Comparison of ENCODE assay signal across 9 mouse cellular contexts in the genomic region with DNA sequence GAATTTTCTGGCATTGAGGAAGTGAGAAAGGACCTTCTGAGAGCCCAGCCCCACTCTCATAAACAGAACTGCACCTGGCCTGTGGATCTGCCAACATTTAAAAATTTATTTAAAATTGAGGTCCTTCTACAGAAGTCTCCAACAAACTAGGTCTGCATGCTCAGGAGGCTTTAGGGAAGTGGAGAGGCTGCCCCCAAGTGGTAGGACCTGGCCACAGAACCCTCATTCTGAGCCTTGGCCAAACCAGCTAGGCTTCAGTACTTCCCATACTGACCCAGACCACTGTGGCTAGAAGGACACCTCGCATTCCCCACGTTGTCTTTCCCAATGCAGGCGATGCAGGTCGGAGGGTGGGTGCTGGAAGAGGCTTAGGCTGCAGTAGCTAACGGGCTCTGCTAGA. TPM values are rescaled to one million over a fixed set of nuclear protein-coding genes. Genes with fewer than 3 reads are reported as not detected.
A peak's percentile ranks its signal among the peaks of the same experiment; 100 is the strongest.
DNase-seq lines count a peak whose midpoint lies in the region; ATAC-seq and TF ChIP-seq lines count a peak whose summit lies in the region.
"Had no signal": no experiment of that assay in that cellular context is flagged by ENCODE, and none has a peak within 500 bp of the region (broad histone marks: within the 10 kb centered on the region; RNA-seq: fewer than 3 reads in every experiment).

No protein-coding gene starts in this region.

- no peak overlapping the region for H3K9ac ChIP-seq in embryonic facial prominence, embryonic 14.5 days (ENCODE audit: low read depth, low read length)
- H3K9ac ChIP-seq in hindbrain, postnatal 0 days (replicated peaks; ENCODE audit: low read length), result no peak overlapping the region
- H3K9ac ChIP-seq: neural tube, embryonic 13.5 days had no signal

- H3K4me1 ChIP-seq in embryonic facial prominence, embryonic 14.5 days (ENCODE audit: control insufficient read depth, insufficient read depth, low read length), result no peaks in the 10 kb centered on the region
- H3K4me1 ChIP-seq in hindbrain, postnatal 0 days (ENCODE audit: insufficient read depth, low read length), result no peaks in the 10 kb centered on the region; the same call in 1 of the 2 replicates
- H3K4me1 ChIP-seq in limb, embryonic 10.5 days, result no peaks in the 10 kb centered on the region

- WGBS in embryonic facial prominence, embryonic 14.5 days, result 43% methylated on average over 5 of the region's 5 CpGs
- WGBS in hindbrain, postnatal 0 days, result 26% methylated on average over 5 of the region's 5 CpGs
- WGBS in limb, embryonic 10.5 days, result 36% methylated on average over 5 of the region's 5 CpGs

- TF ChIP-seq CTCF in hindbrain, postnatal 0 days (IDR thresholded peaks at IDR 0.05; ENCODE audit: low read depth), result peak; percentile 71

- no peak overlapping the region for H3K27ac ChIP-seq in embryonic facial prominence, embryonic 14.5 days (replicated peaks; ENCODE audit: low read depth, low read length)
- H3K27ac ChIP-seq in hindbrain, postnatal 0 days, result no peak overlapping the region
- H3K27ac ChIP-seq in limb, embryonic 10.5 days, result no peak overlapping the region
- H3K27ac ChIP-seq: neural tube, embryonic 13.5 days had no signal

- no peaks in the 10 kb centered on the region for H3K36me3 ChIP-seq in embryonic facial prominence, embryonic 14.5 days (ENCODE audit: control insufficient read depth, insufficient read depth, low read length)
- no peaks in the 10 kb centered on the region for H3K36me3 ChIP-seq in hindbrain, postnatal 0 days (ENCODE audit: insufficient read depth, low read length)
- H3K36me3 ChIP-seq in limb, embryonic 10.5 days, result no peaks in the 10 kb centered on the region
- H3K36me3 ChIP-seq: neural tube, embryonic 13.5 days had no signal

- DNase-seq in ovary, postnatal 36 days (ENCODE audit: low spot score), result peak; percentile 65
- DNase-seq in ovary, postnatal 10 days (ENCODE audit: low spot score), result no peak
- peak; percentile 72 for DNase-seq in adrenal gland, postnatal 14 days
- DNase-seq in embryonic facial prominence, embryonic 14.5 days (ENCODE audit: low spot score), result peak; percentile 75
- DNase-seq in hindbrain, postnatal 0 days (ENCODE audit: low spot score), result peak; percentile 75
- DNase-seq in limb, embryonic 10.5 days (ENCODE audit: low spot score), result peak; percentile 53
- peak; percentile 75 for DNase-seq in retina, embryonic 14.5 days (ENCODE audit: low spot score)

- no peak overlapping the region for H3K4me2 ChIP-seq in embryonic facial prominence, embryonic 14.5 days (ENCODE audit: low read depth, low read length)
- no peak overlapping the region for H3K4me2 ChIP-seq in hindbrain, postnatal 0 days (ENCODE audit: low read depth, low read length)
- H3K4me2 ChIP-seq: neural tube, embryonic 13.5 days had no signal

- no peaks in the 10 kb centered on the region for H3K27me3 ChIP-seq in embryonic facial prominence, embryonic 14.5 days (replicated peaks; ENCODE audit: control insufficient read depth, insufficient read depth, low read length)
- H3K27me3 ChIP-seq in hindbrain, postnatal 0 days (ENCODE audit: insufficient read depth, low read length), result no peaks in the 10 kb centered on the region
- H3K27me3 ChIP-seq in limb, embryonic 10.5 days (ENCODE audit: low read depth, poor library complexity, severe bottlenecking), result peaks cover 14% of the 10 kb centered on the region; the same call in 1 of the 2 replicates
- H3K27me3 ChIP-seq: neural tube, embryonic 13.5 days had no signal

- H3K4me3 ChIP-seq in embryonic facial prominence, embryonic 14.5 days (ENCODE audit: low read depth, low read length), result no peak overlapping the region
- no peak overlapping the region for H3K4me3 ChIP-seq in hindbrain, postnatal 0 days (ENCODE audit: low read length)
- no peak overlapping the region for H3K4me3 ChIP-seq in limb, embryonic 10.5 days
- H3K4me3 ChIP-seq: neural tube, embryonic 13.5 days had no signal

- peak; percentile 41; the same call in 1 of the 2 replicates for ATAC-seq in embryonic facial prominence, embryonic 14.5 days (ENCODE audit: low read depth)
- ATAC-seq in hindbrain, postnatal 0 days, result peak; percentile 57
- no peak for ATAC-seq in monocyte, adult 5-6 weeks (replicated peaks; ENCODE audit: insufficient number of reproducible peaks, low FRiP score, low TSS enrichment, poor library complexity, severe bottlenecking)

- no peaks in the 10 kb centered on the region for H3K9me3 ChIP-seq in embryonic facial prominence, embryonic 14.5 days (ENCODE audit: control insufficient read depth, low read length)
- no peaks in the 10 kb centered on the region for H3K9me3 ChIP-seq in hindbrain, postnatal 0 days (ENCODE audit: low read length)
- H3K9me3 ChIP-seq in limb, embryonic 10.5 days (replicated peaks), result no peaks in the 10 kb centered on the region
- H3K9me3 ChIP-seq: neural tube, embryonic 13.5 days had no signal

RNA-seq across cellular contexts. Expression of gene Myl7, which starts 14.1 kb away (rescaled TPM):
- total RNA-seq in adrenal gland, postnatal 14 days (2021), result not detected in 2 replicates
- 0.63 and 1.5 TPM in 2 replicates for polyA plus RNA-seq in embryonic facial prominence, embryonic 14.5 days (2014; fragmentation: Nextera tagmentation; extraction: Ambion mirVana)
- total RNA-seq in hindbrain, postnatal 0 days (2014; rRNA removed), result 0.79 TPM in 1 of 2 replicates, not detected in the other
- polyA plus RNA-seq in hindbrain, postnatal 0 days (2015; fragmentation: Nextera tagmentation; extraction: Ambion mirVana), result not detected in 2 replicates
- polyA plus RNA-seq in limb, embryonic 10.5 days (2016; fragmentation: Nextera tagmentation; extraction: Ambion mirVana), result 6.8 and 8.0 TPM in 2 replicates
- not detected in 3 replicates for total RNA-seq in monocyte, adult 5-6 weeks (2017)

RNA-seq across cellular contexts. Expression of gene Pold2, which starts 34.5 kb away (rescaled TPM):
- 35.6 and 42.1 TPM in 2 replicates for total RNA-seq in adrenal gland, postnatal 14 days (2021)
- polyA plus RNA-seq in embryonic facial prominence, embryonic 14.5 days (2014; fragmentation: Nextera tagmentation; extraction: Ambion mirVana), result 83.2 and 98.3 TPM in 2 replicates
- 32.9 and 36.6 TPM in 2 replicates for total RNA-seq in hindbrain, postnatal 0 days (2014; rRNA removed)
- 49.5 and 51.6 TPM in 2 replicates for polyA plus RNA-seq in hindbrain, postnatal 0 days (2015; fragmentation: Nextera tagmentation; extraction: Ambion mirVana)
- 165 and 175 TPM in 2 replicates for polyA plus RNA-seq in limb, embryonic 10.5 days (2016; fragmentation: Nextera tagmentation; extraction: Ambion mirVana)
- total RNA-seq in monocyte, adult 5-6 weeks (2017), result 7.0 to 17.2 TPM (median 15.4 TPM) in 3 replicates

RNA-seq across cellular contexts. Expression of gene Gck, which starts 37.2 kb away (rescaled TPM):
- total RNA-seq in adrenal gland, postnatal 14 days (2021), result 3.8 and 18.3 TPM in 2 replicates
- 1.0 and 2.3 TPM in 2 replicates for polyA plus RNA-seq in embryonic facial prominence, embryonic 14.5 days (2014; fragmentation: Nextera tagmentation; extraction: Ambion mirVana)
- 3.2 and 9.1 TPM in 2 replicates for total RNA-seq in hindbrain, postnatal 0 days (2014; rRNA removed)
- polyA plus RNA-seq in hindbrain, postnatal 0 days (2015; fragmentation: Nextera tagmentation; extraction: Ambion mirVana), result 7.1 and 7.5 TPM in 2 replicates
- polyA plus RNA-seq in limb, embryonic 10.5 days (2016; fragmentation: Nextera tagmentation; extraction: Ambion mirVana), result 0.55 and 1.3 TPM in 2 replicates
- not detected in 3 replicates for total RNA-seq in monocyte, adult 5-6 weeks (2017)

RNA-seq across cellular contexts. Expression of gene Ykt6, which starts 42.9 kb away (rescaled TPM):
- 71.1 and 77.9 TPM in 2 replicates for total RNA-seq in adrenal gland, postnatal 14 days (2021)
- 30.9 and 33.1 TPM in 2 replicates for polyA plus RNA-seq in embryonic facial prominence, embryonic 14.5 days (2014; fragmentation: Nextera tagmentation; extraction: Ambion mirVana)
- 130 TPM in 2 replicates for total RNA-seq in hindbrain, postnatal 0 days (2014; rRNA removed)
- polyA plus RNA-seq in hindbrain, postnatal 0 days (2015; fragmentation: Nextera tagmentation; extraction: Ambion mirVana), result 72.3 and 81.7 TPM in 2 replicates
- 55.5 and 65.5 TPM in 2 replicates for polyA plus RNA-seq in limb, embryonic 10.5 days (2016; fragmentation: Nextera tagmentation; extraction: Ambion mirVana)
- total RNA-seq in monocyte, adult 5-6 weeks (2017), result 45.7 to 57.4 TPM (median 56.8 TPM) in 3 replicates

RNA-seq across cellular contexts. Expression of gene Aebp1, which starts 50.9 kb away (rescaled TPM):
- 203 and 213 TPM in 2 replicates for total RNA-seq in adrenal gland, postnatal 14 days (2021)
- 68.8 and 73.6 TPM in 2 replicates for polyA plus RNA-seq in embryonic facial prominence, embryonic 14.5 days (2014; fragmentation: Nextera tagmentation; extraction: Ambion mirVana)
- total RNA-seq in hindbrain, postnatal 0 days (2014; rRNA removed), result 21.2 and 24.9 TPM in 2 replicates
- polyA plus RNA-seq in hindbrain, postnatal 0 days (2015; fragmentation: Nextera tagmentation; extraction: Ambion mirVana), result 30.6 and 33.3 TPM in 2 replicates
- 8.2 TPM in 2 replicates for polyA plus RNA-seq in limb, embryonic 10.5 days (2016; fragmentation: Nextera tagmentation; extraction: Ambion mirVana)
- total RNA-seq in monocyte, adult 5-6 weeks (2017), result not detected in 3 replicates
